Mouse (Mus musculus) kidney, embryonic 15.5 days (tissue): ENCODE data around the gene Tada2a. TPM values are rescaled to one million over a fixed set of nuclear protein-coding genes. Genes with fewer than 3 reads are reported as not detected.

Experiments used
- polyA plus RNA-seq: library from polyadenylated mRNA; unstranded; fragments of >200 nt; fragmentation: Nextera tagmentation; extraction: Ambion mirVana; gene quantifications from 2 replicates; pipeline ENCODE4 v1.2.1, GENCODE M21; 2015

Tada2a gene
- polyA plus RNA-seq, 1 experiment from 2014 or later, result 34.6 TPM

Other genes with a start within 250 kb of the Tada2a start
- gene Ddx52, start 187.5 kb downstream of the Tada2a start, polyA plus RNA-seq, result 40.3 and 42.6 TPM in 2 replicates
- 10.1 and 10.5 TPM in 2 replicates for gene Synrg, start 165.2 kb downstream of the Tada2a start, polyA plus RNA-seq
- gene Dusp14, start 60.3 kb downstream of the Tada2a start, polyA plus RNA-seq, result 30.2 and 32.6 TPM in 2 replicates
- gene Acaca, start 72 bp upstream of the Tada2a start, polyA plus RNA-seq, result 11.6 and 14.4 TPM in 2 replicates
- 0.12 TPM in 1 of 2 replicates, not detected in the other for gene Gm11437, start 37.9 kb upstream of the Tada2a start, polyA plus RNA-seq